Mouse (Mus musculus): Measurements from ENCODE around the gene Ubald2.
"Not testable (repeated sequence)": the region's sequence is repeated elsewhere in the genome, so short reads cannot be mapped to it uniquely, and the experiment has no call there.

Ubald2 gene

GRCm38 (mm10) chr11:116456234-116456633 is 22.3 kb downstream of the Ubald2 start:
- no peak for DNase-seq (ENCODE audit: extremely low read depth, low read depth, low spot score)

DNA sequence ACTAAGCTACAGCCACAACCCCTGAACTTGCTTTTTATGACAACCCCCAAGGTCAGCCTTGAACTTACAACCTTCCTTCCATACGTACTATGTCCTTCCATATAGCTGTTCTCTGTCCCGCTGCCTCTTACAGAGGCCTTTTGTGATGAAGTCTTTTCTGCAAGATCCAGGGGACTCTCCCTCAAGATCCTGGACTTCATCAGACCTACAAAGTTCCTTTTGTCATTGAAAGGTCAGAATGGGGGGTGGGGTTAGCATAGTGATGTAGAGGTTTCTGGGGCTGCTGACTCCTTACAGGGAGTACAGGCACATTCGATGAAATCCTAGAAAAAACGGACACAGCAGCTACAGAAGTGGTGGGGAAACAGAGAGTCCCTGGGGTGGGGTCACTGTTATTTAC is 25.9 kb downstream of the Ubald2 start:
- no peak for DNase-seq (ENCODE audit: extremely low read depth, low read depth, low spot score)

GRCm38 (mm10) chr11:116463338-116463737 is 29.4 kb downstream of the Ubald2 start:
- no peak for DNase-seq (ENCODE audit: extremely low read depth, low read depth, low spot score)

- DNase-seq (ENCODE audit: extremely low read depth, low read depth, low spot score), result peak; percentile 21
Observed at GRCm38 (mm10) chr11:116463833-116464232, 29.9 kb downstream of the Ubald2 start.

DNA sequence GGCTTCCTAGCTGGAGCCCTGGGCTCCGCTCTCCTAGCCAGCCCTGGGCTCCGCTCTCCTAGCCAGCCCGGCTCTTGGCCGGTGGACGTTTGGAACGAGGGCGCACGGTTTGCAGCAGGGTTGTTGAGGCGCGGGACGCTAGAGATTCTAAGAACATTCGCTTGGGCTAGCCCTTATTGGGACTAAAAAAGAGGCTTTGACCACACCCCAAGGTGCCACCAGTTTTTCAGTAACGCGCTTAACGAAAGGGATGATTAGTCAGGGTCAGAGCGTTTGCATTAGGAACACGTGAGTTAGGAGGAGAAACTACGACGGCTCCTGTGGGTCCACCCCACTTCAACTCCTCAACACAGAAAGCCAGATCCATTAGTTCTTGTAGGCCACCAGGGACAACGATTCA is 32.2 kb downstream of the Ubald2 start, which contains the start of gene Qrich2:
Gene Qrich2 (minus strand): TSS at position 101 of the 400 bp plus-strand sequence.
- no peak for DNase-seq (ENCODE audit: extremely low read depth, low read depth, low spot score)

- DNase-seq (ENCODE audit: extremely low read depth, low read depth, low spot score), result not testable (repeated sequence)
Observed at GRCm38 (mm10) chr11:116468338-116468737, 34.4 kb downstream of the Ubald2 start.

DNA sequence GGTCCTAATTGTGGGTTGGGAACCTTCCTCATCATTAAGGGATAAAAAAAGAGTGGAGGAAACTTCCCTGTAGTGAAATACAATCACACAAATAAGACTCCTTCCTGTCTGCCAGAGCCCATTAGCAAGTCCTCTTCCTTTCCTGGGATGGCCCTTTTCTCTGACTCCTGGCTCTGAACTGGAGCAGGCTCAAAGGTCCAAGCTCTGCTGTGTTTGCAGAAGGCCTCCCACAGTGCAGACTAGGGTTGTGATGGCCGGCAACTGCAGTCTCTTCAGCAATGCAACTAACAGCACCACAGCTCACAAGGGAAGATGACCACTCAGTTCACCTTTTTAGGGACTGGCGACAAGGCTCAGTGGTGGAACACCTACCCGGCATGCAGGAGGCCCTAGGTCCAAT is 36.4 kb downstream of the Ubald2 start:
- DNase-seq (ENCODE audit: extremely low read depth, low read depth, low spot score), result no peak

- no peak for DNase-seq (ENCODE audit: extremely low read depth, low read depth, low spot score)
Observed at GRCm38 (mm10) chr11:116470896-116471295, 37.0 kb downstream of the Ubald2 start.

GRCm38 (mm10) chr11:116472275-116472674 is 38.4 kb downstream of the Ubald2 start:
- no peak for DNase-seq (ENCODE audit: extremely low read depth, low read depth, low spot score)

DNA sequence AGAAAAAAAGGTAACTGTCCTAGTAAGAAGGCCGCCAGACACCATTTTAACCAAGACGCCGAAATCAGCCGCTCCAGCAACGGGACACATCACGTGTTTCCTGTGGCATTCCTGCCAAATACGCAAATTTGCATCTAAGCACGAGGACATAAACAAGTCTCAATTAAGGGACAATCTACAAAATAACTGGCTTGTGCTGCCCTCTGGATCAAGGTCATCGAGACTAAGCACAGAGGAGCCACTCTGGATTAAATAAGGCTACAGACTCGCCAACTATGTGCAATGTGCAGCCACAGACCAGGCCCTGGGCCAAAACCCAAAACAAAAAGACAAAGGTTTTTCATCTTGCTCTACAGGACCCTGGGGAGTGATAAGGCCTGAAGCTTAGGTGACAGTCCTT is 42.1 kb downstream of the Ubald2 start:
- DNase-seq (ENCODE audit: extremely low read depth, low read depth, low spot score), result no peak

GRCm38 (mm10) chr11:116476696-116477095 is 42.8 kb downstream of the Ubald2 start:
- DNase-seq (ENCODE audit: extremely low read depth, low read depth, low spot score), result no peak

DNA sequence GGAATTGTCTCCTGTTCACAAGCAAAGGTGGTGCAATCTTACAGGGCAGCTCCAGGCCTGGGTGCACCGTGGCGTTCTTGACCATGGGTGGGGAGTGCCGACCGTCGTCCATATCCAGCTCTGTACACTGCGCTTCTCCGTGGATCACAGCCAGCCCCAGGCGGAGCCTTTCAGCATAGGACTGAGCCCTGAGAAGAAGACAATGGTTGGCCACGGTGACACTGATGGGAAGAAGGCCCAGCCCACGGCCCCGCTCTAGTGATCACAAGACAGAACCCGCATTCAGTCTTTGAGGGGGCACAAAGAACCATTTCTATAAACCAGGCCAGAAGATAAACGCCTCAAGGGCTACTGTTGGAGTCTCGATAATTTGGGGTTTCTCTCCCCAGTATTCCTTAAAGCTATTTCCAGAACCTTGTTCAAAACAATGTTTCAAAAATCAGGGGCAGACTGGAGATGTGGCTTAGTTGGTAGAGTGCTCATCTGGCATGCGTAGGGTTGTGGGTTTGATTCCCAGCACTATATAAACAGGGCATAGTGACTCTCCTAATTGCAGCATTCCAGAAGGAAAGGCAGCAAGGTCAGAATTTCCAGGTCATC is 43.4 kb downstream of the Ubald2 start:
- no peak for DNase-seq (ENCODE audit: extremely low read depth, low read depth, low spot score)

DNA sequence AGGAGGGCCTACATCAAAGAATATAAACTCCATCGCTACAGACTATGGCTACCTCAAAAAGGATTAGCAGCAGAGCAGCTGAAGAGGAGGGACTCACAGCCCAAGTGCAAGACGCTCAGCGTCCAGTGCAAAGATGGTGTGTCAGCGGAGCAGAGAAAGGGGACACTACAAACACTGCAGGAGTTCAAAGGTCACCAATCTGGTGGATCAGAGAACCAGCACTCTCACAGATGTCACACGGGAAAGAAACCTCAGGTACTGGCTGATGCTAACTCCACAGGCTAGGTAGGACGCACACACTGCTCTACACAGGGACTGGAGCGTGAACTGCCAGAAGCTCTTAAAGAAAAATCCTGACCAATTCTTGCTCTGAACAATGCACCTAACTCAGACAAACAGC is 45.1 kb downstream of the Ubald2 start:
- no peak for DNase-seq (ENCODE audit: extremely low read depth, low read depth, low spot score)

DNA sequence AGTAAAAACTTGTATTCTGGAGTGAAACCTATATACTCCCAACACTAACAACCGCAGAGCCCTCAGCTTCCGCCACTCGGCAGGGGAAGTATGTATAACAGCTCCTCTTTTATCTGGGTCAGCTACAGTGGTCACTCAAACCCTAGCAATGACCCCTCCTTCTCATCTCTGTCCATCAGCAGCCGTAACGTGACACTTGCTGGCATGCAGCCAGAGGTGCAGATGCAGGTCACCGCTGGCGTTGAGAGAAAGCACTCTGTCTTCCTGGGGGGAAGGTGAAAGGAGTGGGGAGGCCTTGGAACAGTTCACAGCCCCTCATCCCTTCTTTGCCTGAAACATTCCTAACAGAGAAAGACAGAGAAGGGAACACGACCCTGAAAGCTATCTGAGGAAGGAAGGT is 45.9 kb downstream of the Ubald2 start:
- DNase-seq (ENCODE audit: extremely low read depth, low read depth, low spot score), result no peak

DNA sequence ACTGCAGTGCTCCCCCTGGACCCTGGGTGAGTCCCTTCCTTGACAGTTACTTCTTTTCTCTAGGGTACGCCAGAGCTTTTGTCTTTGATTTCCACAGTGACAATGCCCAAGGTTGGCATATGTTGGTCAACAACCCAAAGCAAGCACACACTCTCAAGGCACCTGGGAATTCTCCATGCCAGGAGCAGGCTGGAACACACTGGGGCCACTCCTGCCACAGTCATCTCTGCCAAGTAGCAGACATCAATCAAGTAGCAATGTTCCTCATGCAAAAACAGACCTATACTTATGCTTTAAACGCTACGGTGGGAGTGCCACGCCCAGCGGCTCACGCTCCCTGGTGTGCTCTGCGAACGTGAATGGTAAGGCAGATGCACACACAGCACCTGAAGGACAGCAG is 47.1 kb downstream of the Ubald2 start:
- DNase-seq (ENCODE audit: extremely low read depth, low read depth, low spot score), result no peak

GRCm38 (mm10) chr11:116481776-116482175 is 47.9 kb downstream of the Ubald2 start:
- no peak for DNase-seq (ENCODE audit: extremely low read depth, low read depth, low spot score)

GRCm38 (mm10) chr11:116484261-116484660 is 50.4 kb downstream of the Ubald2 start:
- no peak for DNase-seq (ENCODE audit: extremely low read depth, low read depth, low spot score)

GRCm38 (mm10) chr11:116488207-116488606 is 54.3 kb downstream of the Ubald2 start:
- DNase-seq (ENCODE audit: extremely low read depth, low read depth, low spot score), result no peak
